Mouse (Mus musculus): ENCODE data around the gene Sh2b3. TPM values are rescaled to one million over a fixed set of nuclear protein-coding genes. Genes with fewer than 3 reads are reported as not detected.

The Sh2b3 gene
- total RNA-seq, 4 experiments from 2014 or later = 17.9 to 22.1 (median 19.9) TPM

DNA sequence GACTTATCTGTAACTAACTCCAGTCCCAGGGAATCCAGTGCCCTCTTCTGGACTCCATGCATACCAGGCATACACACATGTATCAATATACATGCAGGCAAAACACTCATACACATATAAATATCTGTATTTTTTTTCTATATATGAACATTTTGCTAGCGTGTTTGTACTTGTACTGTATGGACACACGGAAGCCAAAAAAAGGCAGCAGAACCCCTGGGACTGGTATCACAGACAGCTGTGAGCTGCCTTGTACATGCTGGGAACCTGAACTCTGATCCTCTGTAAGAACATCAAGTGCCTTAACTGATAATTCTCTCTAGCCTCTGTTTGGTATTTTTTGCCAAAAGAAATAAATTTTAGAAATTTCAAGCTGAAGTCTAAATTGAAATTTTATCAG is 39.0 kb downstream of the Sh2b3 start:
- no peak for DNase-seq (ENCODE audit: low spot score in 2 of 2)

DNA sequence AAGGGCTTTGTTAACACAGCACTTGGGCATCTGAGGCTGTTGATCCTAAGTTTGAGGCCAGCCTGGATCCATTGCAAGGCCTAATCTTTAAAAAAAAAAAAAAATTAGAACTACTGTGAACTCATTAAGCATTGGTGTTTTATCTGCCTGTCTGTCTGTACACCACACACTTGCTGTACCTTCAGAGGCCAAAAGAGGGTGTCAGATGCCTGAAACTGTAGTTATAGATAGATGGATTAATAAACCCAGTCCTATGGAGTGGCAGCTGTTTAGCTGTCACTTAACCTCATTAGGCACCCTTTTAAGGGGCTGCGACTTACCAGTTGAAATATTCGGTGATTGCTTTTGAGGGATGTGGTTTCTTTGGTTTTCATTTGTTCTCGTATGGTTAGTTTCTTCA is 41.6 kb downstream of the Sh2b3 start:
- no peak for DNase-seq (ENCODE audit: low spot score in 2 of 2)

DNA sequence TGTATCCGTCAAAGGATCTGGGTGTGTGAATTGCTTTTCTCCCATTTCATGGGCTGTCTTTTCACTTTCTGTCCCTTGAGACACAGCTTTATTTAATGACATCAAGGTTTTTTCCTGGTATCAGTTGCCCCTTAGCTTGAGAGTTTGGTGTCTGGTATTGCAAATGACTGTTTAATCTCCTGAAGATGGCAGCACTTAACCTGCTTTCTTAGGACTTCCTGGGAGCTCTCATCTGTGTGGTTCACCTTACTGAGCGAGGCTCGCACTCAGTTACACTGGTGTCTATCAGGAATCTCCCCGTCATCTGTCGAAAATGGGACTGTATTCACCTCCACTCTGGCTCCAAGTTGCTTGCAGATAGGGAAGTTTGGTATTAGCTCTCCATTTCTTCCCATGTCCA is 46.4 kb downstream of the Sh2b3 start:
- no peak for DNase-seq (ENCODE audit: low spot score in 2 of 2)

- no peak for DNase-seq (ENCODE audit: low spot score in 2 of 2)
Observed at GRCm38 (mm10) chr5:121783862-121784500, 53.5 kb downstream of the Sh2b3 start.

DNA sequence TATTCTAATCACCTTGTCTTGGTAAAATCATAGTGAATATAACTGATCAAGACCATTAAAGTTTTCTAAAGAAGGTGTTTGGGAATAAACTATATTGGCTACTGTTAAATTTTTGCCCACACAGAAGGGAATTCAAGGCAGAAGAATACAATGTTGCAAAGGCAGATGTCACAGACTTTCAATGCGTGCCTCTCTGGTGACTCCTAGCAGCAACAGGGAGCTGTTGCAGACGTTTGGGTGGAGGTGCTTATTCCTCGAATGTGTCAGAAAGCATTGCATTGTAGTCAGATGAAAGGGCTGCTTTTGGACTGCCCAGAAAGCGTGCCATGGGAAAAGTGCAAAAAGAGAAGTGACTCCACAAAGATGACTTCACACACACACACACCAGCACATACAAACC is 55.0 kb downstream of the Sh2b3 start:
- DNase-seq (ENCODE audit: low spot score in 2 of 2) = no peak

DNA sequence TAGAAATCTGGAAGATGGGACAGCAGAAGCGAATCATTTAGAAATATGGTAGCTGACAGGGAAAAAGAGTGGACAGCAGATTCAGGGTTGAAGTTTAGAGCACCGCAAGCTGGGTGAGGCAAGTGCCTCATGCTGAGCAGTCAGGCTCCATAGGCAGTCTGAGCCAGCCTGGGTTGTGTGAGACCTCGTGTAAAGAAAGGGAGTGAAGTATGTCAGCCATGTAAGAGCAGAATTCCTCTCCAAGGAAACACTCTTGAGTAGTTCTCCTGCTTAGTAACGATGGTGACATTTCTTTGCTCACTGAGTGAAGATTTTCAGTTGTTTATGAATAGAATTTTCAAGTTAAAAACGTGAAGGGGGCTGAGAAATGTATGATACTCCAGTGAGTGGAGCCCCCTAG is 57.3 kb downstream of the Sh2b3 start:
- no peak for DNase-seq (ENCODE audit: low spot score in 2 of 2)

GRCm38 (mm10) chr5:121778485-121779119 is 58.8 kb downstream of the Sh2b3 start:
- peak; percentile 28 to 43 for DNase-seq (ENCODE audit: low spot score in 2 of 2)

GRCm38 (mm10) chr5:121771611-121772010 is 65.8 kb downstream of the Sh2b3 start:
- no peak for DNase-seq (ENCODE audit: low spot score in 2 of 2)

DNA sequence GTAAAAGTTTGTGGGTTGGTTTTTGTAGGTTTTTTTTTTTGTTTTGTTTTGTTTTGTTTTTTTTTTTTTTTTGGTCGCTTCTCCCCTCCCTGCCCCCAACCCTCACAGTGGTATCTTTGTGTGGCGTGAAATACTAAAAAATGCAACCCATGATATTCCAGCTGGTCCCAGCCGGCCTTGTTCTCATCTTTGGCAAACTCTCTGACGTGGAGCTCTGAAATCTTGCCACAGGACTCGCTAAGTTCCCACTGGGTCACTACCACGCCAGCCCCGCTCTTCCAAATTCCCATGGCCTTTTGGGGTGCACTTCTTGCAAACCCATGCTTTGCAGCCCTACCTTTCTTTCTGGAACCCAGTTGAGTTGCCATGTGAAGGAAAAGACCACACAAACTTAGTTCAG is 67.6 kb downstream of the Sh2b3 start:
- DNase-seq (ENCODE audit: low spot score in 2 of 2) = no peak

DNA sequence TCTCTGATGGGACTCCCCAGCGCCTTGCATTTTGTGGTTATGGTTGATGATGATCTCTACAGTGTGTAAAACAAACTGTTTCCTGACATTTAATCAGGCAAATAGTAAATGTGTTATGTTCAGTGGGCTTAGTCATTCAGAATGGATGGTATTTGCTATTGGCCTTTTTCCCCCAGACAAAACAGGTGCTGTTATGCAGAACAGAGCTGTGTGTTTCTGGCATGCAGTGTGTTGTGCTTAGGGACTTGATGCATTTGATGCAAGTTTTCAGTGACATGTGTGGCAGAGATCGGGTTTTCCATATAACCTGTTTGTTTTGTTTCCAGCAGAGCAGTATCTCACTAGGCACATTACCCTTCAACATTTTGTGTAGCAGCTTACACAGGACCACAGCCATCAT is 69.9 kb downstream of the Sh2b3 start:
- DNase-seq (ENCODE audit: low spot score in 2 of 2) = no peak

- DNase-seq (ENCODE audit: low spot score in 2 of 2) = no peak
Observed at GRCm38 (mm10) chr5:121766038-121766773, 71.2 kb downstream of the Sh2b3 start.

Small RNA genes lying within 50 kb of the gene (microRNA-seq; reads per million reads assigned to microRNA genes)
- gene Mir7031 = 5.5 to 8.2 reads per million in 2 experiments

Other genes with a start within 250 kb of the Sh2b3 start
- 100 to 1,000 TPM; 131 to 154 (median 140) TPM for gene Aldh2, start 243.8 kb downstream of the Sh2b3 start, total RNA-seq (2022)
- 1 to 10 TPM; 6.4 to 8.2 (median 6.7) TPM for gene Acad12, start 218.7 kb downstream of the Sh2b3 start, total RNA-seq (2022)
- gene Acad10, start 177.1 kb downstream of the Sh2b3 start, total RNA-seq (2022) = 1 to 10 TPM; 3.9 to 5.6 (median 4.6) TPM
- 10 to 100 TPM; 58.0 to 65.2 (median 60.9) TPM for gene Brap, start 177.1 kb downstream of the Sh2b3 start, total RNA-seq (2022)
- 100 to 1,000 TPM; 199 to 223 (median 216) TPM for gene Atxn2, start 126.3 kb downstream of the Sh2b3 start, total RNA-seq (2022)
- 10 to 100 TPM in 2 of 4 experiments, 1 to 10 TPM in 2; 9.3 to 11.0 (median 9.7) TPM for gene Pheta1, start 11.3 kb upstream of the Sh2b3 start, total RNA-seq (2022)
- 100 to 1,000 TPM; 150 to 185 (median 160) TPM for gene Cux2, start 212.5 kb upstream of the Sh2b3 start, total RNA-seq (2022)

Measured in left cerebral cortex, adult 8-10 months (tissue).